Mouse (Mus musculus): ENCODE data around the gene Stard9.

Gene Stard9

DNA sequence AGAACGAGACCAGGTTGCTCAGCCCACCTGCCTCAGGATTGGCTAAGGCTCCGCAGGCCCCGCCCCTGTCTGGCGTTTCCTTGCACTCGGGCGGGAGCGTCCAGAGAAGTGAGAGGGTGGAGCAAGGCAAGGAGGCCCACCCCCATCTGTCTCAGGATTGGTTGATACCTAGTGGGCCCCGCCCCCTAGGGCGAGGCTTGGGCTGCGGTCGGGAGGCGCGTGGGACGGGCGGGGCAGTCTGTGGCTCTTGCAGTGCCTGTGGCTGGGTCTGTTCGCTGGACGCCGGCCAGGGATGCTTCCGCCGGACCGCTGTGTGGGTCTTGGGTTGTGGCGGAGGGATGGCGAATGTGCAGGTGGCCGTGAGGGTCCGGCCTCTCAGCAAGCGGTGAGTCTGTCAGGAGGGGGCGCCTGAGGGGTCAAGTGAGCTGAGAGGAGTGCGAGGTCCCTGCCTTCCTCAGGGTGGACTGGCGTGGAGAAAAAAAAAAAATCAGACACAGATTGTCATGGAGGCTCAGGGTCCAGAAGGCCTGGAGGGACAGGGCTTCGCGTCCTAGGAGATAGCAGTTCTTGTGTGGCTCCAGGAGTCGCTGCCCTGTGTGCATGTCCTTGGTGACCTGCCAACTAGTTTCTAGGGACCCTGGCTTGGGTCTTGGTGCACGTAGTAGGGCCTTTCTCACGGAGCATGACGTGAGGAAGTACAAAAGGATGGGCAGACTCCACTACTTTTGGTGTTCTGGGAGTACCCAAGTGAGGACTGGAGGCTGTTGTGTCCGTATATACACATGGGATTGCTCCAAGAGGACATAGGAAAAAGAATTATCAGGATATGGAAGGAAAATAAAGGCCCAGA, at the start of gene Stard9:
Gene Stard9 (plus strand): TSS at position 236 of the 850 bp plus-strand sequence.
- DNase-seq (ENCODE audit: low spot score), result peak; percentile 99

GRCm38 (mm10) chr2:120589759-120590158, 39.2 kb upstream of the Stard9 start:
- no peak for DNase-seq (ENCODE audit: low spot score)

- no peak for DNase-seq (ENCODE audit: low spot score)
Observed at GRCm38 (mm10) chr2:120592227-120592626, 36.7 kb upstream of the Stard9 start.

GRCm38 (mm10) chr2:120597734-120598133, 31.2 kb upstream of the Stard9 start:
- no peak for DNase-seq (ENCODE audit: low spot score)

DNA sequence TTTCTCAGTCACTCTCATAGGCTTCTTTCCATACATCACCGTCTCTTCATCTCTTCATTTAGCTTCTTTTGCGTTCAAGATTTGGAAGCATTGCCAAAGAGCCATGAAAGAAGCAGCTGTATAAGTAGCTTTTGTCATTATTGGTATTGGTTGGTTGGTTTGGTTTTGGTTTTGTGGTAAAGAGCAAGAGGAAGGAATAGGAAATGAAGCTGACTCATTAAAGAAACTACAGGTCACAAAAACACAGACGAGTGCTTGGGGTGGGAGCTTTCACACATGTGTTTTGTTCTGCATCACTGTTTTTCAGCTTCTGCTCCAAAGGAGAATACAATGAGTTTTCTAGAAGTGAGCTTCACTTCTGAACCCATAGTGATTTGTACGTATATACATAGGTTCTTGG, 29.4 kb upstream of the Stard9 start:
- no peak for DNase-seq (ENCODE audit: low spot score)

GRCm38 (mm10) chr2:120606021-120606690, 22.8 kb upstream of the Stard9 start:
- no peak for DNase-seq (ENCODE audit: low spot score)

DNA sequence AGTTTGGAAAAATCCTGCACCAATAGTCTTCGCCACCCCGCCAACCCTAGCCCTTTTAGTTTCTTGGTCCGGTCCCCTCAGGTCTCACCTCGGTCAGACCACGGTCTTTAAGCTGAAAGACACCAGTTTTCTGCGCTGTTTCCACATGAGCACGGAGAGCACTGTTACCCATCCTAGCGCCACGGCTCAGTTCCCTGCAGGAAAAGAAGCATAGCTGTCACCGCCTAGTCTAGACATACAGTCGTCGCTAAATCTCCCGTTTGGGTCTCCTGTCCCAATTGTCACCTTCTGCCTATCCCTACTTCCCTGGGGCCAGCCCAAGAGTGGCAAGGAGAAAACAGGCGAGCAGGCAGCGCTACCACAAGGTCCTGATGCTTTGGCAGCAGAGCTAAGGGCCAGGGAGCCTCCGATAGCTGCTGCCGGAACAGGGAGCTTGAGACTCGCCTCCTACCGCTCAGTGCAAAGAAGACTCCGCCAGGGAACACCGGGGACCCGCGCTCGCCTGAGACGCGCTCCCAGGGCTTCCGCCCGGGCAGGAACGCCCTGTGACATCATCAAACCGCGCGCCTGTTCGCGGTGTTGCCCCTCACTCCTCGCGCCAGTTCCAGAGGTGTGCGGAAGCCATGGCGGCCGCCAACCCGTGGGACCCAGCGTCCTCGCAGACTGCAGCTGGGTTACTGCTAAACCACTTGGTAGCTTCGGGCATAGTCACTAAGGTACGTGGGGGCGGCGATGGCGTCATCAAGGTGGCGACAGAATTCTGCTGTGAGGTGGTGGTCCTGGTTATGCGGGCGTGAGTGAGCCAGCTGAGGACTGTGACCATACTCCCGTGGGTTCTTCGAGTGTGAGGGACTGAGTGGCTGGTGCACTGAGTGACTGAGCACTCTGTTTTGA, 19.8 kb upstream of the Stard9 start, which contains the start of the genes Haus2 and Lrrc57:
Gene Haus2 (plus strand): TSS at position 554 of the 894 bp plus-strand sequence.
Gene Lrrc57 (minus strand): TSS at position 691 of the 894 bp plus-strand sequence.
- DNase-seq (ENCODE audit: low spot score), result peak; percentile 92

DNA sequence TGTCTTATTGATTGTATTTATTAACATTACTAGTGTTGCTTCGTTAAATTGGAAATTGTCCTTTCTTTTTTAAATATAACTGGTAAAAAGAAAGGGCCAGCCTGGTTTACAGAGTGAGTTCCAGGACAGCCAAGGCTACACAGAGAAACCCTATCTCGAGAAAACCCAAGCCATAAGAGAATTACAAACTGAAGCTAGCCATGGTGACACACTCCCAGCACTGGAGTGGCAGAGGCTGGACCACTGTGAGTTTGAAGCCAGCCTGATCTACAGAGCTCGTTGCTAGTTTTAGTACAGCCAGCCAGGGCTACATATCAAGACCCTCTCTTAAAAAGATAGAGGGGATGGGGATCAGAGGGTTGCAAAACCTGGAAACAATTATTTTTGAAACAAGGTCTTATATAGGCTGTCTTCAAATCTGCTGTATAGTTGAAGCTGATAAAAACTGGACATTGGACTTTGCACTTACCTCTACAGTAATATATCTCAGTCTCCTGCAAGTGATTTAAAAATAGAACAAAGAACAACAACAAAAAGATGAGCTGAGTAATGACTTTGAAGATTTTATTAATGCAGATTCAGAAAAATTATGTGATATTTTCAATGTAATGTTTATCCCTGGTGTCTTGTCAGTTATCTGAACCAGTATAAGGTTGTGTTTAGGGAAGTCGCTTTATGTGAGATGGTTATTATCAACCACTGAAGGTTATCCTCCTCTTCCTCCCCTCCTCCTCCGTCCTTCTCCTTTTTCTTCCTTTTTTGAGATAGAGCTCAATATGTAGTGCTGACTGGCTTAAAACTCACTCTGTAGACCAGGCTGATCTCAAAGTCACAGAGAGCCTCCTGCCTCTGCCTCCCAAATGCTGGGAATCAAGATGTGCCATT, 12.4 kb upstream of the Stard9 start:
- no peak for DNase-seq (ENCODE audit: low spot score)

DNA sequence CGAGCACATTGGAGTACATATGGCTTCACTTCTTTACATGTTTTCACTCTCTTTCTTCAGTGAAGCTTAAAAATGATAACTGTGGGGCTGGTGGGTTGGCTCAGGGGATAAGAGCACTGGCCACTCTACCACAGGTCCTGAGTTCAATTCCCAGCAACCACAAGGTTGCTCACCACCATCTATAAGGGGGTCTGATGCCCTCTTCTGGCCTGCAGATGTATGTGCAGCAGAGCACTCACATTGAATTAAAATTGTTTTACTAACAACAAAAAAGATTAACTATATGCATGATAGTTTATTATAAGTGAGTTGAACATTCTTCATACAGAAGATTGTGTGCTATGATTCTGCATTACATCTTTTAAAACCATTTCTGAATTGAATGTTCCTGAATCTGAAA, 9.4 kb upstream of the Stard9 start:
- DNase-seq (ENCODE audit: low spot score), result no peak

DNA sequence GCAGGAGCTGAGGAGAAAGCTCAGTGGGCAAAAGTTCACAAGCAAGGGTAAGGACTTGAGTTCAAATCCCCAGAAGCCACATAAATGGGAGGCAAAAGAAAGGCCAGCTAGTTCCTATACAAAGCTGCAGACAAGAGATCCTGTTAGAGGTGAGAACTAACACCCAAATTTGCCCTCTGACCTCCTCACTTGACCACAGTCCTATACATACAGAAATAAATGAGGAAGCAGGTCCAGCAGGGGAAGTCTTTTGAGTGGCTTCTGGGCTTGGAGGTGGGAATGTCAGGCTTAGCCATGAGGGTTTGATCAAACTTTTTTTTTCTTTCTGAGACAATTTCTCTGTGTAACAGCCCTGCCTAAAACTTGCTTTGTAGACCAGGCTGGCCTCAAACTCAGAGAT, 6.0 kb upstream of the Stard9 start:
- no peak for DNase-seq (ENCODE audit: low spot score)

- DNase-seq (ENCODE audit: low spot score), result no peak
Observed at GRCm38 (mm10) chr2:120628076-120628865, 650 bp upstream of the Stard9 start.

DNA sequence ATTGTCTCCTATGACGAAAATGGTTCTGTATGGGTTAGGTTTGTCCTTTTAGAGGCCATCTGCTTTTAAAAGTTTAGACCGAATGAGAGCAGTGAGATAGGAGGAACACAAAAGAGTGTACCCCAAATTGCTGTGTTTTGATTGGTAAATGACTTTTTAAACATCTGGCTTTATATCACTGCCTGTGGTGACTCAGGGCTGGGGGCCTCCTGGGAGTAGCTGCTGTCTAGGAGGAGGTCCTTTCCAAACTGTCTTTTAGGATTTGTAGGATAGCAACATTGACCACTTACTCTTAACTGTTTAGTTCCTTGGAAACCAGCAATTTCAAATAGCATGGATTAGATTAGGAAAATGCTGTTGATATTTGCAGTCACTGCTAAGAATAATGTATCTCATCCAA, 1.3 kb downstream of the Stard9 start:
- no peak for DNase-seq (ENCODE audit: low spot score)

- DNase-seq (ENCODE audit: low spot score), result no peak
Observed at GRCm38 (mm10) chr2:120630655-120631054, 1.7 kb downstream of the Stard9 start.

DNA sequence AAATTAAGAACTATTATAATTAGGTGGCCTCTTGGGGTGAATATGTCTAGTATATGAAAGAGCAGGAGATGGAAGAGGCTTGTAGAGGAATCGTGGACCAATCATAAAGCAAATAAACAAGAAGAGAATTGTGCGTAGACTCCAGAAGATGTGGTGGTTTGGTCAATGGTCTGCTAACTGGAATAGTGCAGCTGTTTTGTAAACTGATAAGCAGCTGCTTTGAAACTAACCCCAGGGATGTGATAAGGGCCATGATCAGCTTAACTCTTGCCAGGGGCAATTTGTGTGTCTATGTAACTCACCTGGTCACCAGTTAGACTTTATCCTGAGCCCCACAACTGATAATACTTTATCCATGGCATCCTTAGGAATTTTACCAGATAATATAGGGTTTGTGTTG, 2.6 kb downstream of the Stard9 start:
- no peak for DNase-seq (ENCODE audit: low spot score)

- no peak for DNase-seq (ENCODE audit: low spot score)
Observed at GRCm38 (mm10) chr2:120631957-120632356, 3.0 kb downstream of the Stard9 start.

DNA sequence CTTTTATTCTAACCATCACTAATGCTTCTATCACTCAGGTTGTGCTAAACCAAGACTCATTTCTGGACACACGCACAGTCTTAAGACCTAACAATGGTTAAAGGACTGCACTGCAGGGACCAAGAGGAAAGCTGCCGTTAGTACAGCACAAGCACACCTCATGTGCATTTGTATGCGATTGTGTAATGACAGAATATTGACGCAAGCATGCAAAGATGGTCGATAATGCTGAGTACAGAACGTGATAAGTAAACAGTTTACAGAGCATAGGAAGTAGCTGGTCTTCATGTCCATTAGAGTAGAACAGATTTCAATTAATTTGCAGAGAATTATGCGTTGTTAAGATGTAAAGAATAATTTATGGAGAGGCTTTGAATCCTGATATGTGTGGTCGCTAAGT, 11.9 kb downstream of the Stard9 start:
- DNase-seq (ENCODE audit: low spot score), result no peak

DNA sequence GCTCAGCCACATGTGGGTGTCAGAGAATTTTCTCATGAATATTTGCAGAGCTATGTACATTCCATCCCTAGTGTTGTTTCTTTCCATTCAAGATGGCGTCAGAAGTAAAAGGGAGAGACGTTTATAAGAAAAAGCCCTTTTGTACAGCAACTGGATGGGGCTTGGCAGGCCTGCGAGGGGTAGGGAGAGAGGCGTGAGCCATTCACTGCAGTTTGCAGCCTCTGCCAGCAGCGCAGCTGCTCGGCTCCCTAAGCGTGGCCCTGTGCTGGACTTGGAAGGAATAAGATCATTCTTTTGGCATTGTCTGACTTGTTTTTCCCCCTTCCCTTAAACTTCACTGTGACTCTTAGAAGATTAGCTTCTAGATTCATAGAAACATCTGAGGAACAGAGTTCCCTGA, 14.9 kb downstream of the Stard9 start:
- peak; percentile 69 for DNase-seq (ENCODE audit: low spot score)

DNA sequence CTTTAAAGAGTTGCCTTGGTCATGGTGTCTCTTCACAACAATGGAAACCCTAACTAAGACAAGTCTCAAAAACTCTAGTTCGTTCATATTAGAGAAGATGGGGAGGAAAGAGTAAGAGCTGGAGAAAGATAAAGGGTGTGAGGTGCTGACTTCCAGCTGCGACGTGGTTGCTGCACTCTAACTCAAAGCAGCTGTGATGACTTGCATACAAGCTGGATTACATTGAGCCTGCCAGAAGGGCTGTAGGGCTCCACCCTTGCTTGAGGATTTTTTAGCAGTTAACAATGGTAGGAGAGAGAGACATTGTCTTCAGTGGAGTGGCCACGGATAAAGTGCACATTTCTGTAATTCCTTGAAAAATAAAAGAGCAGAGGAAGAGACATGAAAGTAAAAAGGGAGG, 17.9 kb downstream of the Stard9 start:
- DNase-seq (ENCODE audit: low spot score), result no peak

GRCm38 (mm10) chr2:120652256-120652924, 23.5 kb downstream of the Stard9 start:
- no peak for DNase-seq (ENCODE audit: low spot score)

GRCm38 (mm10) chr2:120652925-120653284, 24.0 kb downstream of the Stard9 start:
- DNase-seq (ENCODE audit: low spot score), result no peak
